Mouse (Mus musculus) mouse trophoblast stem cell (cell line): ENCODE measurements around the gene Emp3.

Source experiments
- in situ Hi-C, 2 experiments: fragments of 300-500 bp; cut with MseI, MboI; formaldehyde crosslinking; loops; 2 replicates in 1 of 2; 3 replicates in 1 of 2; pipeline ENCODE4 v1.15.1; 2025

Emp3 gene

DNA sequence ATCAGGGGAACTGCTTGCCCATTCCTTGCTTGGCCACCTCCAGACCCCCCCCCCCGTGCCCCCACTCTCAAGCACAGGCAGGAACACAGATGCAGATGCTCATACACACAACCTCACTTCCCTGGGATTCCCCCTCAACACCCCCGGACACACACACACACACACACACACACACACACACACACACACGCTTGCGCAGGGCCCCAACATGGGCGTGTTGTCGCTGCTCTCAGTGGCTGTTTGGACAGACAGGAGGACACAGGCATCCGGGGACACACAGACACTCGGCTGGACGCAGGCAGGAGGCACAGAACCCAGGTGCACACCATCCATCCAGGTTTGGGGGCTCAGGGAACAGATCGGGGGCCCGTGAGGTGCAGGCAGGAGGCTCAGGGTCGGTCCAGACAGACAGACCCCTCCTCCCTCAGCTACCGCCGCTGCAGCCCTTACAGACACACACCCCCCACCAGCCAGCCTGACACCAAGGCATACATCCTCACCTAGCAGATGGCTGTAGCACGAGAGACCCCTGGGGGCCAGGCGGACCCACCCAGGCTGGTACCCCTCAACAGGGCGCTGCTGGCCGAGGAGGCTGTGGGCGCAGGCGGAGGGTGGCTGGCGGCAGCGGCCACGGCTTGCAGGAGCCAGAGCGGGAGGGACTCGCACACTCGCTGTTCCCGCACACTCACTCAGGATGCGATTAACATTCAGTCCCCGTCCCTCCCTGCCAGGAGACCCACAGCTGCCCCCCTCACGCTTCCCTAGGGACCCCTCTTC, 50.7 kb downstream of the Emp3 start:
- in situ Hi-C loops, result no loop called here

DNA sequence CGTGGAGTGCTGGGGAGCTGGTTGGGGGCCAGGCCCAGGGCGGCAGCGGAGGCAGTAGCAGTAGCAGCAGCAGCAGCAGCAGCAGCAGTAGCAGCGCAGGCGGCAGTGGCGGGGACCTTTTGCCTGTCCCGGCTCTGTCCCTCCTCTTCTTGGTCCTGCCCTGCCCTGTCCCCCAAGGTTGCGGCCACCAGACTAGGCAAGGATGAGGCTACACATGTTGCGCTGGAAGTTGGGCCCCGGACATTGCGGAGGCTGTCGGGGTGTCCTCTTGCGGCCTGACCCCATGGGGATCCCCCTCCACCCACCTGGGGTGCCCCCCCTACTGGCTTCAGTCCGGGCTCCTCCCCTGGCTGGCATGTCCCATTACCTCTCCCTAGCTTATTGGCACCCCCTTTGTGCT, 51.4 kb downstream of the Emp3 start:
- in situ Hi-C loops, result no loop called here

DNA sequence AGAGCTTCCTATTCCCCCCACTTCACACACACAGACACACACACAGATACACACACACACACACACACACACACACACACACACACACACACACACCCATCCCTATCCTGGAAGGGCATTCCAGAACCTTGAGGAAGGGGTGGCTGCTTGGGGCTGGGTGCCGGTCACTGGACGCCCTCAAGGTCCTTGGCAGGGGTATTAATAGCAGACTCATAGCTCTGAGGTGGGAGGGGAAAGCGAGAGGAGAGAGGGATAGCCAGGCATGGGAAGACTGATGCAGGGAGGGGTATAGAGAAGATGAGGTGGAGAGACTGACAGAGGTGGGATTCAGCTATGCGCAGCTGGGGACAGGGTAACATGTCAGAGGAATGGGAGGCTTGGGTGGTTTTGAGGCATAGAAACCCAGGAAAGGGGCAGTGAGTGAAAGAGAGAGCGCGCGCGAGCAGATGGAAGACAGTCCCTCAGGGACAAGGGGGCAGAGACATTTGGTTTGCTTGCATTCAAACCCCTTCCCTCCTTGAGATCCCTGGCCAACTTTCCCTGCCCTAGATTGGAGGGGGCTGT, 52.0 kb downstream of the Emp3 start:
- in situ Hi-C loops, result no loop called here
